ENCODE assay signal across 18 mouse cellular contexts in genomic region chr19:59248553-59249286, GRCm38 (mm10). TPM values are rescaled to one million over a fixed set of nuclear protein-coding genes. Genes with fewer than 3 reads are reported as not detected.
DNase-seq lines count a peak whose midpoint lies in the region; ATAC-seq and TF ChIP-seq lines count a peak whose summit lies in the region.
"Had no signal": no experiment of that assay in that cellular context is flagged by ENCODE, and none has a peak within 500 bp of the region (broad histone marks: within the 10 kb centered on the region; RNA-seq: fewer than 3 reads in every experiment).

No protein-coding gene starts in this region.

- no peaks in the 10 kb centered on the region for H3K4me1 ChIP-seq in CH12.LX (ENCODE audit: control insufficient read depth in 1 of 2, insufficient read depth in 2 of 2)
- H3K4me1 ChIP-seq in kidney, embryonic 15.5 days = no peaks in the 10 kb centered on the region
- H3K4me1 ChIP-seq: heart, embryonic 15.5 days; intestine, embryonic 15.5 days; limb, embryonic 12.5 days had no signal

- peak; percentile 51 for DNase-seq in embryo, embryonic 10 days (ENCODE audit: low spot score)
- no peak for DNase-seq in embryo, embryonic 9.5 days (ENCODE audit: extremely low spot score)
- no peak for DNase-seq in CH12.LX (ENCODE audit: extremely low read depth)
- DNase-seq in retina, embryonic 14.5 days (ENCODE audit: low spot score) = no peak
- DNase-seq in gastrocnemius, postnatal 25 days = no peak
- DNase-seq: gastrocnemius, adult 2 months; right cerebral cortex, postnatal 14 days had no signal

- H3K9ac ChIP-seq in CH12.LX (ENCODE audit: insufficient read depth, low read depth) = no peak overlapping the region
- no peak overlapping the region for H3K9ac ChIP-seq in kidney, embryonic 15.5 days
- H3K9ac ChIP-seq: heart, embryonic 15.5 days; intestine, embryonic 15.5 days; limb, embryonic 12.5 days had no signal

- in situ Hi-C loops in CH12.LX (cut with MboI; ENCODE audit: low pct_ligation_motif_present, low pct_unique_long_range_greater_than_20kb, low sequenced_read_pairs) = no loop called here

- dilution Hi-C loops in CH12.LX (cut with MboI; ENCODE audit: extremely low pct_ligation_motif_present, extremely low pct_unique_long_range_greater_than_20kb, low sequenced_read_pairs) = no loop called here

- H3K4me2 ChIP-seq in CH12.LX (ENCODE audit: insufficient read depth, low read depth, poor library complexity, severe bottlenecking) = no peak overlapping the region
- H3K4me2 ChIP-seq in kidney, embryonic 15.5 days = no peak overlapping the region
- H3K4me2 ChIP-seq: heart, embryonic 15.5 days; intestine, embryonic 15.5 days; limb, embryonic 12.5 days had no signal

- TF ChIP-seq EP300 in CH12.LX (IDR thresholded peaks at IDR 0.05; ENCODE audit: low read length) = no peak

- TF ChIP-seq CTCF in CH12.LX (conservative IDR thresholded peaks at IDR 0.05 in 1 of 2, IDR thresholded peaks at IDR 0.05 in 1 of 2; ENCODE audit: low read depth in 2 of 2, low read length in 2 of 2) = peak in 1 of 2 experiments; percentile 37; a peak in 2 of 4 replicates

- peak; percentile 54 to 62 for ATAC-seq in hematopoietic stem cell, adult 5-6 weeks (replicated peaks in 1 of 2; ENCODE audit: insufficient read depth in 1 of 2, low FRiP score in 2 of 2, low TSS enrichment in 1 of 2, low read depth in 1 of 2, poor library complexity in 2 of 2, severe bottlenecking in 2 of 2)
- peak; percentile 90 for ATAC-seq in megakaryocyte-erythroid progenitor cell, adult 5-6 weeks (replicated peaks; ENCODE audit: low FRiP score, low TSS enrichment, poor library complexity, severe bottlenecking)
- no peak for ATAC-seq in kidney, embryonic 15.5 days (replicated peaks; ENCODE audit: low FRiP score)
- ATAC-seq: intestine, embryonic 15.5 days had no signal

- no peak overlapping the region for H3K27ac ChIP-seq in CH12.LX (ENCODE audit: insufficient read depth, low read depth)
- no peak overlapping the region for H3K27ac ChIP-seq in kidney, embryonic 15.5 days
- H3K27ac ChIP-seq: gastrocnemius, adult 2 months; heart, embryonic 15.5 days; intestine, embryonic 15.5 days; limb, embryonic 12.5 days had no signal

- no peaks in the 10 kb centered on the region for H3K27me3 ChIP-seq in CH12.LX (replicated peaks)
- no peaks in the 10 kb centered on the region for H3K27me3 ChIP-seq in kidney, embryonic 15.5 days
- H3K27me3 ChIP-seq: heart, embryonic 15.5 days; intestine, embryonic 15.5 days; limb, embryonic 12.5 days had no signal

- WGBS in kidney, embryonic 15.5 days = 74% methylated on average over 11 of the region's 11 CpGs

- TF ChIP-seq POLR2A in CH12.LX (IDR thresholded peaks at IDR 0.05; ENCODE audit: low read depth, low read length) = no peak

- no peak; the same call in none of the 2 replicates for TF ChIP-seq RAD21 in CH12.LX (IDR thresholded peaks at IDR 0.05; ENCODE audit: low read depth, low read length)

- H3K4me3 ChIP-seq in CH12.LX (replicated peaks in 1 of 3; ENCODE audit: low read depth in 2 of 3, low read length in 2 of 3, poor library complexity in 1 of 3) = no peak overlapping the region
- H3K4me3 ChIP-seq in kidney, embryonic 15.5 days (replicated peaks) = no peak overlapping the region
- H3K4me3 ChIP-seq: gastrocnemius, adult 2 months; heart, embryonic 15.5 days; intestine, embryonic 15.5 days; limb, embryonic 12.5 days had no signal

- no peaks in the 10 kb centered on the region for H3K36me3 ChIP-seq in CH12.LX (replicated peaks in 1 of 2; ENCODE audit: control insufficient read depth in 1 of 2, insufficient read depth in 1 of 2, low read length in 1 of 2)
- no peaks in the 10 kb centered on the region for H3K36me3 ChIP-seq in kidney, embryonic 15.5 days
- H3K36me3 ChIP-seq: heart, embryonic 15.5 days; intestine, embryonic 15.5 days; limb, embryonic 12.5 days had no signal

- no peaks in the 10 kb centered on the region for H3K79me2 ChIP-seq in CH12.LX (replicated peaks; ENCODE audit: control insufficient read depth, extremely low read depth, insufficient read depth, poor library complexity, severe bottlenecking)

- H3K9me3 ChIP-seq in CH12.LX (replicated peaks; ENCODE audit: low read length) = no peaks in the 10 kb centered on the region
- no peaks in the 10 kb centered on the region for H3K9me3 ChIP-seq in kidney, embryonic 15.5 days (replicated peaks)
- H3K9me3 ChIP-seq: heart, embryonic 15.5 days; intestine, embryonic 15.5 days; limb, embryonic 12.5 days had no signal

TF ChIP-seq in CH12.LX, 34 proteins besides CTCF, POLR2A, EP300 and RAD21:
- TF ChIP-seq SMC3 (IDR thresholded peaks at IDR 0.05; ENCODE audit: low read depth, low read length) (peak; percentile 8; the same call in 1 of the 2 replicates), POLR2AphosphoS2 (IDR thresholded peaks at IDR 0.05; ENCODE audit: low read depth, low read length) (no peak)

RNA-seq across cellular contexts. Expression of gene Slc18a2, which starts 12.0 kb away (rescaled TPM):
- total RNA-seq in CH12.LX (2012; rRNA removed) = 0.04 TPM in 2 replicates
- not detected in 2 replicates for total RNA-seq in CH12.LX (2014; rRNA removed)
- polyA plus RNA-seq in CH12.LX (2012; ENCODE audit: insufficient read length, low read depth) = 0.50 and 0.86 TPM in 2 replicates
- total RNA-seq in hematopoietic stem cell, adult 5-6 weeks (2017) = 29.2 and 35.1 TPM in 2 replicates
- 14.8 and 19.7 TPM in 2 replicates for total RNA-seq in megakaryocyte-erythroid progenitor cell, adult 5-6 weeks (2014; fragmentation: Nextera tagmentation)
- total RNA-seq in megakaryocyte-erythroid progenitor cell, adult 5-6 weeks (2017) = 11.3 and 26.0 TPM in 2 replicates
- total RNA-seq in gastrocnemius, postnatal 25 days (2021) = under 1 TPM; 0.13 to 0.15 TPM
- polyA plus RNA-seq in kidney, embryonic 15.5 days (2015; fragmentation: Nextera tagmentation; extraction: Ambion mirVana) = 9.1 and 13.2 TPM in 2 replicates

RNA-seq across cellular contexts. Expression of gene Kcnk18, which starts 29.7 kb away (rescaled TPM):
- total RNA-seq in CH12.LX (2012; rRNA removed) = not detected in 2 replicates
- total RNA-seq in CH12.LX (2014; rRNA removed) = not detected in 2 replicates
- not detected in 2 replicates for polyA plus RNA-seq in CH12.LX (2012; ENCODE audit: insufficient read length, low read depth)
- total RNA-seq in hematopoietic stem cell, adult 5-6 weeks (2017) = not detected in 2 replicates
- not detected in 2 replicates for total RNA-seq in megakaryocyte-erythroid progenitor cell, adult 5-6 weeks (2014; fragmentation: Nextera tagmentation)
- total RNA-seq in megakaryocyte-erythroid progenitor cell, adult 5-6 weeks (2017) = not detected in 2 replicates
- total RNA-seq in gastrocnemius, postnatal 25 days (2021) = not detected
- not detected in 2 replicates for polyA plus RNA-seq in kidney, embryonic 15.5 days (2015; fragmentation: Nextera tagmentation; extraction: Ambion mirVana)
- total RNA-seq: adrenal gland, postnatal 4 days; gastrocnemius, adult 2 months; layer of hippocampus, postnatal 10 days had no signal
- polyA plus RNA-seq: cortical plate, adult 2 months; heart, embryonic 15.5 days; intestine, embryonic 15.5 days; limb, embryonic 12.5 days; neural tube, embryonic 11.5 days; stomach, embryonic 16.5 days had no signal

Comparison
In these comparisons a context has a peak if more than half of its experiments do, and no peak if none do; other contexts are left out.
1. RNA of gene Slc18a2, which starts 12.0 kb away (total RNA-seq): 29.2 to 35.1 TPM in hematopoietic stem cell, adult 5-6 weeks and 11.3 to 26.0 TPM in megakaryocyte-erythroid progenitor cell, adult 5-6 weeks; 0.13 to 0.15 TPM in gastrocnemius, postnatal 25 days and 0.04 TPM in CH12.LX; every median in the first group is over 10 times any median in the second.